Mouse (Mus musculus): Measurements from ENCODE around the gene Oxld1. TPM values are rescaled to one million over a fixed set of nuclear protein-coding genes. Genes with fewer than 3 reads are reported as not detected.
"Not testable (repeated sequence)": the region's sequence is repeated elsewhere in the genome, so short reads cannot be mapped to it uniquely, and the experiment has no call there.

The Oxld1 gene
- polyA plus RNA-seq, 1 experiment from 2014 or later = 12.8 TPM

DNA sequence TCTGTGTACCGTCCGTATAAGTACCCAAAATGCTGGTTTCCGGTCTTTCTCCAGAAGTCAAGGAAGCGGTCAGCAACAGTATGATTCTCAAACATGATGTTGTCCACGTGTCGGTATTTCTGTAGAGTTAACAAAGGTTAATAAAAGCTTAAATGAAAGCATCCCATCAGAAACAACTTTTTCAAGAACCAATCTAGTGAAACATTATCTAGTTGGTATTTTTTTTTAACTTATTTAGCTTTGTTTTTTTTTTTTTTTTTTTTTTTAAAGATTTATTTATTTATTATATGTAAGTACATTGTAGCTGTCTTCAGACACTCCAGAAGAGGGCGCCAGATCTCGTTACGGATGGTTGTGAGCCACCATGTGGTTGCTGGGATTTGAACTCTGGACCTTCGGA lies 44.2 kb downstream of the Oxld1 start:
- not testable (repeated sequence) for H3K4me3 ChIP-seq (replicated peaks); H3K9me3 ChIP-seq (replicated peaks); H3K4me1 ChIP-seq; ATAC-seq (ENCODE audit: low FRiP score); H3K27me3 ChIP-seq (replicated peaks); H3K9ac ChIP-seq (replicated peaks); H3K4me2 ChIP-seq; H3K27ac ChIP-seq (replicated peaks)
- peaks cover 85% of the 10 kb centered on the region for H3K36me3 ChIP-seq
- WGBS = 97% methylated on average over 7 of the region's 10 CpGs

Other genes with a start within 250 kb of the Oxld1 start
- gene Bahcc1, start 225.1 kb downstream of the Oxld1 start, polyA plus RNA-seq (2015; fragmentation: Nextera tagmentation; extraction: Ambion mirVana) = 8.7 and 10.4 TPM in 2 replicates
- 3,602 and 3,776 TPM in 2 replicates for gene Actg1, start 109.5 kb downstream of the Oxld1 start, polyA plus RNA-seq (2015; fragmentation: Nextera tagmentation; extraction: Ambion mirVana)
- 0.64 and 1.4 TPM in 2 replicates for gene Fscn2, start 96.5 kb downstream of the Oxld1 start, polyA plus RNA-seq (2015; fragmentation: Nextera tagmentation; extraction: Ambion mirVana)
- gene Faap100, start 79.3 kb downstream of the Oxld1 start, polyA plus RNA-seq (2015; fragmentation: Nextera tagmentation; extraction: Ambion mirVana) = 71.6 and 81.5 TPM in 2 replicates
- 30.2 and 32.6 TPM in 2 replicates for gene Nploc4, start 20.4 kb downstream of the Oxld1 start, polyA plus RNA-seq (2015; fragmentation: Nextera tagmentation; extraction: Ambion mirVana)
- gene Tspan10, start 15.4 kb downstream of the Oxld1 start, polyA plus RNA-seq (2015; fragmentation: Nextera tagmentation; extraction: Ambion mirVana) = not detected in 2 replicates
- 0.09 and 0.28 TPM in 2 replicates for gene Pde6g, start 4.6 kb downstream of the Oxld1 start, polyA plus RNA-seq (2015; fragmentation: Nextera tagmentation; extraction: Ambion mirVana)
- 24.5 and 26.6 TPM in 2 replicates for gene Ccdc137, start within 50 bp of the Oxld1 start, polyA plus RNA-seq (2015; fragmentation: Nextera tagmentation; extraction: Ambion mirVana)
- 68.1 and 76.7 TPM in 2 replicates for gene Arl16, start 9.5 kb upstream of the Oxld1 start, polyA plus RNA-seq (2015; fragmentation: Nextera tagmentation; extraction: Ambion mirVana)
- 142 and 144 TPM in 2 replicates for gene Mrpl12, start 26.5 kb upstream of the Oxld1 start, polyA plus RNA-seq (2015; fragmentation: Nextera tagmentation; extraction: Ambion mirVana)
- gene Slc25a10, start 33.8 kb upstream of the Oxld1 start, polyA plus RNA-seq (2015; fragmentation: Nextera tagmentation; extraction: Ambion mirVana) = 27.6 and 33.6 TPM in 2 replicates
- gene Gcgr, start 72.6 kb upstream of the Oxld1 start, polyA plus RNA-seq (2015; fragmentation: Nextera tagmentation; extraction: Ambion mirVana) = 0.26 and 0.41 TPM in 2 replicates
- 229 and 235 TPM in 2 replicates for gene Mcrip1, start 91.7 kb upstream of the Oxld1 start, polyA plus RNA-seq (2015; fragmentation: Nextera tagmentation; extraction: Ambion mirVana)
- 0.69 and 14.1 TPM in 2 replicates for gene Ppp1r27, start 93.1 kb upstream of the Oxld1 start, polyA plus RNA-seq (2015; fragmentation: Nextera tagmentation; extraction: Ambion mirVana)
- gene P4hb, start 115.2 kb upstream of the Oxld1 start, polyA plus RNA-seq (2015; fragmentation: Nextera tagmentation; extraction: Ambion mirVana) = 282 and 351 TPM in 2 replicates
- gene Arhgdia, start 123.6 kb upstream of the Oxld1 start, polyA plus RNA-seq (2015; fragmentation: Nextera tagmentation; extraction: Ambion mirVana) = 488 and 542 TPM in 2 replicates
- 219 and 265 TPM in 2 replicates for gene Alyref, start 140.3 kb upstream of the Oxld1 start, polyA plus RNA-seq (2015; fragmentation: Nextera tagmentation; extraction: Ambion mirVana)
- 206 and 208 TPM in 2 replicates for gene Anapc11, start 140.4 kb upstream of the Oxld1 start, polyA plus RNA-seq (2015; fragmentation: Nextera tagmentation; extraction: Ambion mirVana)
- gene Npb, start 150.4 kb upstream of the Oxld1 start, polyA plus RNA-seq (2015; fragmentation: Nextera tagmentation; extraction: Ambion mirVana) = 0.86 and 3.2 TPM in 2 replicates
- 224 and 248 TPM in 2 replicates for gene Pcyt2, start 159.9 kb upstream of the Oxld1 start, polyA plus RNA-seq (2015; fragmentation: Nextera tagmentation; extraction: Ambion mirVana)
- 43.2 and 45.1 TPM in 2 replicates for gene Sirt7, start 167.2 kb upstream of the Oxld1 start, polyA plus RNA-seq (2015; fragmentation: Nextera tagmentation; extraction: Ambion mirVana)
- gene Mafg, start 175.5 kb upstream of the Oxld1 start, polyA plus RNA-seq (2015; fragmentation: Nextera tagmentation; extraction: Ambion mirVana) = 40.1 and 41.0 TPM in 2 replicates
- 19.1 and 20.8 TPM in 2 replicates for gene Pycr1, start 185.7 kb upstream of the Oxld1 start, polyA plus RNA-seq (2015; fragmentation: Nextera tagmentation; extraction: Ambion mirVana)
- 2.5 and 2.6 TPM in 2 replicates for gene Myadml2, start 190.1 kb upstream of the Oxld1 start, polyA plus RNA-seq (2015; fragmentation: Nextera tagmentation; extraction: Ambion mirVana)
- 6.1 and 7.1 TPM in 2 replicates for gene Notum, start 203.1 kb upstream of the Oxld1 start, polyA plus RNA-seq (2015; fragmentation: Nextera tagmentation; extraction: Ambion mirVana)
- gene Aspscr1, start 214.9 kb upstream of the Oxld1 start, polyA plus RNA-seq (2015; fragmentation: Nextera tagmentation; extraction: Ambion mirVana) = 144 and 148 TPM in 2 replicates